Mouse (Mus musculus) heart, embryonic 11.5 days (tissue): Measurements from ENCODE around the gene Ephb1. TPM values are rescaled to one million over a fixed set of nuclear protein-coding genes. Genes with fewer than 3 reads are reported as not detected.

Source experiments
- ATAC-seq: fragments of 200-750 bp; cut with Nextera tagmentation; replicated peaks from 2 replicates; pipeline ENCODE4 v1.8.0; 2017; ENCODE audit warnings: moderate library complexity; ENCODE audit not compliant: insufficient number of reproducible peaks, low FRiP score, low TSS enrichment
- H3K27ac ChIP-seq: fragments of 300-500 bp; sonication (generic); 2 replicates; pipeline ENCODE4 v1.5.1; 2014; ENCODE audit warnings: mild to moderate bottlenecking, low read depth, low read length
- H3K27me3 ChIP-seq: fragments of 300-500 bp; sonication (generic); 2 replicates; pipeline ENCODE4 v1.6.1; 2014; ENCODE audit warnings: mild to moderate bottlenecking, low read length, mixed read lengths; ENCODE audit not compliant: control insufficient read depth, insufficient read depth
- H3K36me3 ChIP-seq: fragments of 300-500 bp; sonication (generic); 2 replicates; pipeline ENCODE4 v1.6.1; 2014; ENCODE audit warnings: mild to moderate bottlenecking, low read length, moderate library complexity, mixed read lengths; ENCODE audit not compliant: control insufficient read depth, insufficient read depth
- H3K4me1 ChIP-seq: fragments of 300-500 bp; sonication (generic); 2 replicates; pipeline ENCODE4 v1.6.1; 2014; ENCODE audit warnings: low read length; ENCODE audit not compliant: control insufficient read depth, insufficient read depth
- H3K4me2 ChIP-seq: fragments of 300-500 bp; sonication (generic); 2 replicates; pipeline ENCODE4 v1.6.1; 2014; ENCODE audit warnings: mild to moderate bottlenecking, moderate library complexity
- H3K4me3 ChIP-seq: fragments of 300-500 bp; sonication (generic); 2 replicates; pipeline ENCODE4 v1.5.1; 2014; ENCODE audit warnings: low read depth, low read length
- H3K9ac ChIP-seq: fragments of 300-500 bp; sonication (generic); 2 replicates; pipeline ENCODE4 v1.6.1; 2014; ENCODE audit warnings: mild to moderate bottlenecking, low read depth, low read length, moderate library complexity
- H3K9me3 ChIP-seq: fragments of 300-500 bp; sonication (generic); replicated peaks from 2 replicates; pipeline ENCODE4 v1.6.1; 2016; ENCODE audit warnings: low read length; ENCODE audit not compliant: control insufficient read depth
- WGBS: fragments of 180-500 bp; shearing (Covaris S2); extraction: QIAGEN DNeasy Blood & Tissue Kit; methylation state at CpG from one replicate; pipeline ENCODE4 v1.1.7; 2014; ENCODE audit not compliant: insufficient replicate concordance; 5-methylcytosine and 5-hydroxymethylcytosine counted together
- polyA plus RNA-seq: library from polyadenylated mRNA; unstranded; fragments of >200 nt; fragmentation: Nextera tagmentation; extraction: Ambion mirVana; gene quantifications from 2 replicates; pipeline ENCODE4 v1.2.1, GENCODE M21; 2014

Ephb1 gene
- polyA plus RNA-seq, 1 experiment from 2014 or later: 0.87 TPM

- Histone ChIP-seq H3K4me1 (no peaks in the 10 kb centered on the region), H3K36me3 (no peaks in the 10 kb centered on the region), H3K9ac (no peak overlapping the region), H3K9me3 (no peaks in the 10 kb centered on the region), H3K4me2 (no peak overlapping the region), H3K27ac (no peak overlapping the region), H3K4me3 (no peak overlapping the region), H3K27me3 (no peaks in the 10 kb centered on the region)
- ATAC-seq: no peak
- 47% methylated on average over 8 of the region's 8 CpGs for WGBS
These were observed 309.2 kb downstream of the Ephb1 start for GRCm38 (mm10) chr9:102045111-102045861.

DNA sequence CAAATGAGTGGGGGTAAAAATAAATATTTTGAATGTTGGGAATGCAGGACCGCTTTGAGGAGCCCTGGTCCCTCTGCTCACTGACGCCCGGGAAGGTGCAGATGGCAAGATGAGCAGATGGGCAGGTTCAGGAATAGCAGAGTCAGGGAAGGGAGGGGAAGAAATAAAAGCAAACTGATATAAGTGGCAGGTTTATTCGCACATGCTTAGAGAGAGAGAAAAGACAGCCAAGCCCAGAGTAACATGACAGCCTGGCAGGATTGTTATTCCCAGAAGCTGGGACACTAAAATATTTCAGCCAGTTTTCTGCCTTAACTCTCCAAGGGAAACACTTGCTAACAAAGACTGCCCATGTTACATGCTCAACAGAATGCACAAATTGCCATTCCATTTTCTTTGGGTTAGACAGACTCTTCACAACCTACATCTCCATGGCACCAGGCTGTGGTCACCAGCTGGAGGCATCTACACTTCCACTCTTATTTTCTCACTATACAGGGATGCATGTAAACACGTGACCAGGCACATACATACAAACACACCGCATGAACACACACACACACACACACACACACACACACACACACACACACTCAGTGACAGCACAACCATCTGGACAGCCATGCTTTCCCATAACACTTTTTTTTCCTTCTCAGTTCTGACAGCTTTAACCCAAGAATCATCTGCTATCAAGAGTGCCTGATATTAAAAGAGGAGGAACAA is 315.3 kb downstream of the Ephb1 start:
- Histone ChIP-seq H3K36me3 (no peaks in the 10 kb centered on the region), H3K4me1 (no peaks in the 10 kb centered on the region), H3K4me2 (no peak overlapping the region), H3K9ac (no peak overlapping the region), H3K9me3 (no peaks in the 10 kb centered on the region), H3K27ac (no peak overlapping the region), H3K27me3 (no peaks in the 10 kb centered on the region), H3K4me3 (no peak overlapping the region)
- 76% methylated on average over 6 of the region's 6 CpGs for WGBS
- no peak for ATAC-seq

DNA sequence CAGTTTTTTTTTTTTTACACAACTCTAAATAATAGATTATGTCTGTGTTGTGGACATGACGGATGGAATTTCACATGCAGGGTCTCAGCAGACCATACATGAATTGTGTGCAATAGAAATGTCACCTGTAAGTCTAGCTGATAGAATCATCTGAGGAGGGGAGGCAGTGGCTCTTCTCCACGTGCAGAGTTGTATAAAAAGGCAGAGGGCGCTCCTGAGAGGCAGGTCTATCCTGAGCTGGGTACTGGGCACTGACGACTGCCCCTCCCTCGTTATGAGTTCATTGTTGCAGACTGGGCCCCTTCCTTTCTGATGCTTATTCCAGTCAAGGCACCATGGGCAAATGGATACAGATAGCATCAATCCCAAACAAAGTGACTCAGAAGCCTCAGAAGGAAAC is 318.4 kb downstream of the Ephb1 start:
- no peaks in the 10 kb centered on the region for H3K9me3 ChIP-seq
- H3K27me3 ChIP-seq: no peaks in the 10 kb centered on the region; the same call in 1 of the 2 replicates
- ATAC-seq: no peak
- no peak overlapping the region for H3K4me2 ChIP-seq
- H3K27ac ChIP-seq: no peak overlapping the region
- no peaks in the 10 kb centered on the region for H3K36me3 ChIP-seq
- H3K4me3 ChIP-seq: no peak overlapping the region
- WGBS: 61% methylated on average over 5 of the region's 5 CpGs
- no peaks in the 10 kb centered on the region for H3K4me1 ChIP-seq
- no peak overlapping the region for H3K9ac ChIP-seq

DNA sequence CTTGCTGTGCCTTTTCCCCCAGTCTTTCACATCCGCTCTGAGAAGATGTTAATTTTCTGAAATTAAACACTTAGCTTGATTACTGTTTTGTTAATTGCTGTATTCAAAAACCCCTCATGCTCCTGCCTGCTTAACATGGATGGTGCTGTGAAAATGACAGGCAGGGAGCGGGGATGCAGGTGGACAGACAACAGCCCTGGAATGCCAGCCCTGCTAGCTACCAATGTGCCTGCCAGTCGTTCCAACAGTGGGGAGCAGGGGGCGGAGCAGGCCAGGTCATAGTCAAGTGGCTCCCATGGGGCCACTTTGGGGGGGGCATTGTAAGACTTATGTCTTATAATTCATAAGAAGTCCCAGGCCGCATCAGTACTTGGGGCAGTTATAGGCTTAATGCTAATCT is 321.3 kb downstream of the Ephb1 start:
- Histone ChIP-seq H3K4me1 (no peaks in the 10 kb centered on the region), H3K27me3 (no peaks in the 10 kb centered on the region; the same call in 1 of the 2 replicates), H3K27ac (no peak overlapping the region), H3K4me2 (no peak overlapping the region), H3K9me3 (no peaks in the 10 kb centered on the region), H3K4me3 (no peak overlapping the region), H3K9ac (no peak overlapping the region), H3K36me3 (no peaks in the 10 kb centered on the region)
- ATAC-seq: no peak
- 75% methylated on average over 5 of the region's 5 CpGs for WGBS

- Histone ChIP-seq H3K4me3 (no peak overlapping the region), H3K27me3 (no peaks in the 10 kb centered on the region; the same call in 1 of the 2 replicates), H3K36me3 (no peaks in the 10 kb centered on the region), H3K4me2 (no peak overlapping the region), H3K4me1 (no peaks in the 10 kb centered on the region), H3K9ac (no peak overlapping the region), H3K9me3 (no peaks in the 10 kb centered on the region), H3K27ac (no peak overlapping the region)
- no peak for ATAC-seq
- 56% methylated on average over 8 of the region's 8 CpGs for WGBS
These were observed 322.1 kb downstream of the Ephb1 start for GRCm38 (mm10) chr9:102032376-102032775.

- ATAC-seq: no peak
- no peak overlapping the region for H3K9ac ChIP-seq
- no peaks in the 10 kb centered on the region; the same call in 1 of the 2 replicates for H3K27me3 ChIP-seq
- H3K4me3 ChIP-seq: no peak overlapping the region
- WGBS: 81% methylated on average over 7 of the region's 7 CpGs
- H3K36me3 ChIP-seq: no peaks in the 10 kb centered on the region
- no peaks in the 10 kb centered on the region for H3K4me1 ChIP-seq
- no peak overlapping the region for H3K27ac ChIP-seq
- no peak overlapping the region for H3K4me2 ChIP-seq
- no peaks in the 10 kb centered on the region for H3K9me3 ChIP-seq
These were observed 324.8 kb downstream of the Ephb1 start for GRCm38 (mm10) chr9:102029661-102030060.

GRCm38 (mm10) chr9:102026136-102026535 is 328.4 kb downstream of the Ephb1 start:
- H3K4me3 ChIP-seq: no peak overlapping the region
- H3K9ac ChIP-seq: no peak overlapping the region
- ATAC-seq: no peak
- no peaks in the 10 kb centered on the region for H3K9me3 ChIP-seq
- no peaks in the 10 kb centered on the region for H3K27me3 ChIP-seq
- H3K27ac ChIP-seq: no peak overlapping the region
- no peak overlapping the region for H3K4me2 ChIP-seq
- WGBS: 80% methylated on average over 2 of the region's 2 CpGs
- no peaks in the 10 kb centered on the region for H3K4me1 ChIP-seq
- no peaks in the 10 kb centered on the region for H3K36me3 ChIP-seq

DNA sequence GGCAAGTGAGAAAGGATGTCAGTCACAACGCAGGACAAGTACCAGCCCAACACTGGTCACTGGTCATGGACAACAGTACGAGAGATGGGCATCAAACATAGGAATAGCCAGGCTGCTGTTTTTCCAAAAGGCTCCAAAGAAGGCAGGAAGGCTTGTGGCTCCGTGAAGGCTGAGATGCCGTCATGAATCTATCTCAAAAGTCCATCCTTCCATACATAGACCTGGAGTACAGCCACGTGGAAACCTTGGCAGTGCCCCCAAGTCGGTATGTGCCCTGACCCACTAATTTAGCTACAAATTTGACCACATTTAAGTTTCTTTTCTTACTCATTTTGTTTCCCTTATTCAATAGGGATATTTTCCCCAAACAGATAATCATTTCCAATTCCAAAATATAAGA is 329.4 kb downstream of the Ephb1 start:
- no peak for ATAC-seq
- WGBS: 81% methylated on average over 6 of the region's 6 CpGs

More for the DNA sequence above, 329.4 kb downstream of the Ephb1 start:
- no peak overlapping the region for H3K9ac ChIP-seq
- no peaks in the 10 kb centered on the region for H3K4me1 ChIP-seq
- no peak overlapping the region for H3K4me2 ChIP-seq
- H3K27me3 ChIP-seq: no peaks in the 10 kb centered on the region
- H3K36me3 ChIP-seq: no peaks in the 10 kb centered on the region
- H3K4me3 ChIP-seq: no peak overlapping the region
- no peak overlapping the region for H3K27ac ChIP-seq
- H3K9me3 ChIP-seq: no peaks in the 10 kb centered on the region
